Mouse (Mus musculus) neural tube, embryonic 12.5 days (tissue): Measurements from ENCODE around the gene Ccdc180. TPM values are rescaled to one million over a fixed set of nuclear protein-coding genes. Genes with fewer than 3 reads are reported as not detected.

Experiments
- ATAC-seq: fragments of 200-750 bp; cut with Nextera tagmentation; 2 replicates; pipeline ENCODE4 v1.8.0; 2017; ENCODE audit warnings: low read depth, mild to moderate bottlenecking, moderate TSS enrichment, moderate library complexity; ENCODE audit not compliant: low FRiP score
- H3K27ac ChIP-seq: fragments of 300-500 bp; sonication (generic); 2 replicates; pipeline ENCODE4 v1.5.1; 2016
- H3K27me3 ChIP-seq: fragments of 300-500 bp; sonication (generic); replicated peaks from 2 replicates; pipeline ENCODE4 v1.6.1; 2016; ENCODE audit warnings: mild to moderate bottlenecking
- H3K36me3 ChIP-seq: fragments of 300-500 bp; sonication (generic); 2 replicates; pipeline ENCODE4 v1.6.1; 2016; ENCODE audit warnings: mild to moderate bottlenecking
- H3K4me1 ChIP-seq: fragments of 300-500 bp; sonication (generic); 2 replicates; pipeline ENCODE4 v1.6.1; 2016
- H3K4me2 ChIP-seq: fragments of 300-500 bp; sonication (generic); replicated peaks from 2 replicates; pipeline ENCODE4 v1.6.1; 2016; ENCODE audit warnings: mild to moderate bottlenecking
- H3K4me3 ChIP-seq: fragments of 300-500 bp; sonication (generic); 2 replicates; pipeline ENCODE4 v1.5.1; 2016
- H3K9ac ChIP-seq: fragments of 300-500 bp; sonication (generic); 2 replicates; pipeline ENCODE4 v1.6.1; 2016; ENCODE audit warnings: mild to moderate bottlenecking
- H3K9me3 ChIP-seq: fragments of 300-500 bp; sonication (generic); 2 replicates; pipeline ENCODE4 v1.6.1; 2016; ENCODE audit warnings: mild to moderate bottlenecking
- WGBS: fragments of 180-500 bp; shearing (Covaris S2); methylation state at CpG from one replicate; pipeline ENCODE4 v1.1.7; 2016; 5-methylcytosine and 5-hydroxymethylcytosine counted together
- polyA plus RNA-seq: library from polyadenylated mRNA; unstranded; fragments of >200 nt; fragmentation: Nextera tagmentation; extraction: Ambion mirVana; gene quantifications from 2 replicates; pipeline ENCODE4 v1.2.1, GENCODE M21; 2016

Ccdc180 gene
- polyA plus RNA-seq = 0.05 TPM in 1 of 2 replicates, not detected in the other

DNA sequence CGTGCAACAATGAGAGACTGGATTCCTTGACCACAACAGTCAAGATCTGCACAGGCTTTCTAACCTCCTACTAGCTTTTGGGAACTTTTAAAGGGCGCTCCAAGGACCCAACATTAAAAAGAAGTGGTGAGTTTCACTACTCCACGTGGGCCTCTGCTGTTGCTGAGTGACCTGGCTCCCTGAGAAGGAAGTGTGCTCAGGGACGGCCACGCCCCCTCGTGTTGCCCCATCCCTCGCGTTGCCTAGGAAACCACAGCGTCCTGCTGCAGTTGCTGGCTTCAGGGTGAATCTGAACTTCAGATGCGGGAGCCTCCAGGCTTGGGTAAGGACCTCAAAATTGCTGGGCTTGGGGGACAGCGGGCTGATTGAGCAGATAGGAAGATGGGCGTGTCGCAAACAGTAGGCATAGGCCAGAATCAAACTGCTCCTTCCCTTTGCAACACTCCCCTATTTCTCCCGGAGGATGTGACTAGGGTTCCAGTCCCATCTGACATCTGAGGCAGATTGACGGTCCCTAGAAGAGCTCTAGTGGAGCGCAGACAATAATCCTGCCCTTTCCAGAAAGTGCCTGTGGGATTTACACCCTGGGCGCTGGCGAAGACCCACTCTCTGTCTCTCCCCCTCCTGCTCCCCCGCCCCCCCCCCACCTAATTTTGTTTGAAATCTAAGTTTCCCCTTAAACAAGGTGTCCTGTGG lies at the start of gene Ccdc180:
TSS of gene Ccdc180 (plus strand) at position 238 of the 696 bp plus-strand sequence.
- H3K4me2 ChIP-seq = peak within 1 kb of the TSS; percentile 43
- H3K9me3 ChIP-seq = no peaks in the 10 kb centered on the region
- H3K36me3 ChIP-seq = no peaks in the 10 kb centered on the region
- peaks cover 7% of the 10 kb centered on the region for H3K4me1 ChIP-seq
- no peak within 1 kb of the TSS for H3K4me3 ChIP-seq
- no peak within 1 kb of the TSS for H3K9ac ChIP-seq
- ATAC-seq = peak; percentile 71; the same call in 1 of the 2 replicates
- WGBS = 10% methylated on average over 19 of the region's 19 CpGs
- H3K27ac ChIP-seq = no peak within 1 kb of the TSS
- no peaks in the 10 kb centered on the region for H3K27me3 ChIP-seq

DNA sequence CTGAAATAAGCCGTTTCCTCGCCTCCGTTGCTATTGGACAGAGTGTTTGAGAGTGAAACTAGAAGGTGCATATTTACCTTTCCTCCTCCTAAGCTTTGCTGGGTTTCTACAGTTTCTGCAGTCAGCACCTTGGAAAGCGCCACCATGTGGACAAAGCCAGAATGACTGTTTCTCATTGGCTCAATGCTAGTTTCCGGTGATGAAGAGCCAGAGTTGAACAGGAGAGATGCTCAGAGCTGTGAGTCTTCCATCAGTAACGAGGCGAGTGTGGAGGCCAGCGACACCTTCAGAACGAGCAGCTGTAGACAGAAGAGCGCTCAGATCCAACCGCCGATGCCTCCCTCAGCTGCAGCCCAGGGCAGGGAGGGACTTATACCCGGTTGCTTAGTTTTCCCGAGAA lies 45.7 kb upstream of the Ccdc180 start:
- H3K27me3 ChIP-seq = no peaks in the 10 kb centered on the region
- H3K4me1 ChIP-seq = peaks cover 9% of the 10 kb centered on the region; the same call in 1 of the 2 replicates
- H3K36me3 ChIP-seq = no peaks in the 10 kb centered on the region
- no peak for ATAC-seq
- no peak overlapping the region for H3K4me2 ChIP-seq
- no peak overlapping the region for H3K27ac ChIP-seq
- H3K4me3 ChIP-seq = no peak overlapping the region
- no peak overlapping the region for H3K9ac ChIP-seq
- H3K9me3 ChIP-seq = no peaks in the 10 kb centered on the region
- 54% methylated on average over 14 of the region's 14 CpGs for WGBS

DNA sequence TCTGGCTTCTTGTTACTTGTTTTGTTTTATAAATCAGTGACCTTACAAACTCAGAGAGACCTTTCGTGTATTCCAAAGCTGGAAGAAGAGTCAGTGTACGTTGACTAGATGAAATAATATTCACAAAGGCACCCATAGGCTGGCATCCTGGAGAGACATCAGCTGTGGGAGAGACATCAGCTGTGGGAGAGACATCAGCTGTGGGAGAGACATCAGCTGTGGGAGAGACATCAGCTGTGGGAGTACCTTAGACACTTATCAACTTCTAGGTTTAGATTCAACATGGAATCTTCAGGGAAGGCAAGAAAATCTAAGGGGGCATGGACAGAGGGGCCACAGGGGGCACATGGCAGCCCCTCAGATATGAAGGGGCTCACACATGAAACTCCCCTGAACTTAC lies 43.8 kb upstream of the Ccdc180 start:
- no peaks in the 10 kb centered on the region for H3K9me3 ChIP-seq
- H3K4me1 ChIP-seq = peaks cover 18% of the 10 kb centered on the region; the same call in 1 of the 2 replicates
- H3K27me3 ChIP-seq = no peaks in the 10 kb centered on the region
- no peak overlapping the region for H3K4me3 ChIP-seq
- H3K36me3 ChIP-seq = no peaks in the 10 kb centered on the region
- ATAC-seq = no peak
- H3K4me2 ChIP-seq = no peak overlapping the region
- WGBS = 93% methylated on average over 2 of the region's 2 CpGs
- H3K27ac ChIP-seq = no peak overlapping the region
- no peak overlapping the region for H3K9ac ChIP-seq

DNA sequence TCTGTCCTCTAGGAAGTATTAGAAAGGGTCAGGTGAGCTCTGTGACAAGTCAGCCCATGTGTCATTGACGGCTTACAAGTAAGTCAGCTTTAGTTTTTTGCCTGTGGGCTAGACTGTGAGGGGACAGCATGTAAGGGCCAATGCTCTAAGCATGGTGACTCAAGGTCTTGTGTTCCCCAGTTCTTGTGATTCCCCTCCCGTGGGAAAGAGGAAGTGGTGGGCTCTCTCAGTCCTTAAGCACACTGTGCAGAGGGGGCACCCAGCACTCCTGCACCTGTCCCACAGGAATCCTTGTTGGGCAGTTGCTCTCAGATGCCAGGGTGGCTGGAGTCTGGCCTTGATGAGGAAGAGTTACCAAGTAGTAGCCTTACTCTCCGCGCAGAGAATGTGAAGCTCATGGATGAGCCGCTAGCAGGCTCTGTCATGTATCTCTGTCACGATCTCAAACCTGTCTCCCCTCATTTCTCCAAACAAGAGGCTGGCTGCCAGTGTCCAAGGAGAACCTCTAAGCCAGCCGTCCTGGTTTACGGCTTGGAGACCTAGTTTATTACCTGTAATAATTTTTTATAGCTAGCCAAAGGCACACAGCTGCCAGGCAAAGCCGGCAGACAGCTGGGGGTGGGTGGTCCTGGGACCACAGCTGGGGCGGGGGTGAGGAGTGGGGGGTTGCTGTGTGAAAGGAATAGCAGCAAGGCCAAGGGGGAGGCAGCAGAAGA lies 41.8 kb upstream of the Ccdc180 start, which contains the start of gene Stra6l:
TSS of gene Stra6l (plus strand) at position 556 of the 716 bp plus-strand sequence.
- no peaks in the 10 kb centered on the region for H3K9me3 ChIP-seq

DNA sequence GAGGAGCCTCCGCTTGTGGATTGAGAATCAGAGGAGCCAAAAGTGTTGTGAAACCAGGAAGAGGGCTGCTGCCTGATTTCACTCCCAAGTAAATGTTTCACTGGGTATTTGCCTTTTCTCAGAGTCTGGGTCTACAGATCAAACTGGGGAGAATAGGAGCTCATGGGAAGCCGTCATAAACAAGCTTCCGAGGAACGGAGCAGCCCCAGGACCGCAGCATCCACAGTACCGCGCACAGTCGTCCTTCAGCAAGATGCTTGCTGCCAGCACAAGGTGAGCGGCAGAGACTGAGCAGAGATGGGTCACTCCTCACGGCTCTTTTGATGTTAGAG lies 41.3 kb upstream of the Ccdc180 start:
- Histone ChIP-seq H3K27ac (no peak overlapping the region), H3K36me3 (no peaks in the 10 kb centered on the region), H3K27me3 (no peaks in the 10 kb centered on the region), H3K4me3 (no peak overlapping the region), H3K9ac (no peak overlapping the region), H3K9me3 (no peaks in the 10 kb centered on the region), H3K4me2 (peak overlapping the region; percentile 36), H3K4me1 (peaks cover 29% of the 10 kb centered on the region)
- WGBS = 10% methylated on average over 10 of the region's 10 CpGs
- no peak for ATAC-seq

More for the DNA sequence above, 41.8 kb upstream of the Ccdc180 start, which contains the start of gene Stra6l:
- WGBS = 23% methylated on average over 10 of the region's 10 CpGs
- no peak for ATAC-seq
- Histone ChIP-seq H3K36me3 (no peaks in the 10 kb centered on the region), H3K9ac (no peak within 1 kb of the TSS), H3K27ac (no peak within 1 kb of the TSS), H3K4me1 (peaks cover 29% of the 10 kb centered on the region), H3K4me3 (no peak within 1 kb of the TSS), H3K4me2 (peak within 1 kb of the TSS; percentile 36), H3K27me3 (no peaks in the 10 kb centered on the region)

DNA sequence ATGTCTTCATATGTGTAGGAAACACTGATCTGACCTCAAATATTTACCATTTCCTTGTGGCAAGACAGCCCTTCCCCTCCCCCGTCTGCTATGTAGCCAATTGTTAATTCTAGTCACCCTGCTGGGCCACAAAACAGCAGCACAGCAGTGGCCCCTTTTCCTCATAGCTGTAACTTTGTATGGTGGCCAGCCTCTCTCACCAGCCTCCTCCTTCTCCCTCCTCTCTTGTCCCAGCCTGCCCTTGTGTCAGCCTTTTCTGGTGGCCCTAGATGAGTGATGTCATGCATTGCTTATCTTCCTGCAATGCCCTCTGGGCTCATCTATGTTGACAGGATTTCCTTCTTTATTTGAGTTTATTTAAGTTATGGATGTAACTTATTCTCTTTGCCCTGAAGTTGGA lies 40.7 kb upstream of the Ccdc180 start:
- Histone ChIP-seq H3K27ac (no peak overlapping the region), H3K4me2 (peak overlapping the region; percentile 36; the same call in 1 of the 2 replicates)
- 10% methylated on average over 1 of the region's 1 CpGs for WGBS

DNA sequence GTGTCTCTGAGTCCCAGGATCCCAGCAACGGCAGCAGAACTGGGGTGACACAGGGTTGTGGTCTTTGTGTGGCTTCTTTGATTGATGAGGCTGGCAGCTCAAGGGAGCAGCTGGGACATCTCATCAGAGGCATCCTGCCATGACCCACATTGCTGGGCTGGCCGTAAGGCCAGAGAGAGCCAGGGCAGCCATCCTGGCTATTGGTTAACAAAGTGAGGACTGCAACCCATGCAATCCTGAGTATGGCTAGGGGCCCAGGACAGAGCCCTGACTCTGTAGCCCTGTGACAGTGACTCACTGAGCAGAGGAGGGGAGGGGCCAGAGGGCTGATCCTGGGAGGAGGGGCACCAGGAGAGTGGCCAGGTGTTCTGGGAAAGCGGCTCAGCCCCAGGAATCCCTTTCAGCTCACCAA lies 38.5 kb upstream of the Ccdc180 start:
- Histone ChIP-seq H3K27me3 (no peaks in the 10 kb centered on the region), H3K9ac (0 out of 2 replicates have a peak overlapping the region, but pooled peaks have one; percentile 21), H3K36me3 (no peaks in the 10 kb centered on the region), H3K27ac (no peak overlapping the region), H3K4me1 (peaks cover 29% of the 10 kb centered on the region), H3K9me3 (no peaks in the 10 kb centered on the region), H3K4me3 (no peak overlapping the region), H3K4me2 (peak overlapping the region; percentile 9; the same call in 1 of the 2 replicates)
- peak; percentile 68 for ATAC-seq
- 5% methylated on average over 3 of the region's 3 CpGs for WGBS

More for the DNA sequence above, 40.7 kb upstream of the Ccdc180 start:
- H3K9ac ChIP-seq = no peak overlapping the region
- no peaks in the 10 kb centered on the region for H3K9me3 ChIP-seq
- no peaks in the 10 kb centered on the region for H3K36me3 ChIP-seq
- no peaks in the 10 kb centered on the region for H3K27me3 ChIP-seq
- no peak for ATAC-seq
- H3K4me1 ChIP-seq = peaks cover 29% of the 10 kb centered on the region
- no peak overlapping the region for H3K4me3 ChIP-seq

DNA sequence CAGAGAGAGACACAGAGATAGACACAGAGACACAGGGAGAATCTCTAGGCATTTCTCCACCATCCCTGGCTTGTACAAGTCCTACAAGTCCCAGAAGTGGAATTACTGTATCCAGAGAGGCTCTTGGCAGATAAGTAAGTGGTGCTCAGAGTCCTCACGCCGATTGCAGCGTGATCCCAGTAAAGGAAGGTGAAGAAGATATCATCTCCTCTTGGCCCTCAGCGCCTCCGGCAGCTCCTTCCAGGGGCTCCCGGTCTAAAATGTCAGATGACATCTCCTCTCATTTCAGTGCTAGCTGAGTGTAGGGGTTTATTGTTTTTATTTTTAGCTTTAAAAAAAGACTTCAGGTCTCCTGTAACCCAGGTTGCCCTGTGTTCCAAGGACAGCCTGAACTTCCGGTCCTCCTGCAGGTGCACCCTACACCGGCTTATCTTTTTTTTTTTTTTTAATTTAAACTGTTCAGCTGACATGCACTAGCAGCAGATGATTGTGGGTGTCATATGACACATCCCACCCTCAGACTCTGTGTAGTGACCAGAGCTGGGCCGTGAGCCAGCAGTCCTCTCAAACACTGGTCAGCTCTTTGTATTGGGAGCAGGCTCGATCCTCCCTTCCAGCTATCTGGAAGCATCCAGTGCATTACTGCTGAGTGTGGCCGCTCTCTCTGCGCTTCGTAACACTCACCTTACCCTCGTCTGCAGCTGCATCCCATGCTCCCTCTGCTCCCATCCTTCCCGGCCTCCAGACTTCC lies 36.4 kb upstream of the Ccdc180 start:
- no peak overlapping the region for H3K4me3 ChIP-seq
- H3K36me3 ChIP-seq = no peaks in the 10 kb centered on the region
- no peak overlapping the region for H3K4me2 ChIP-seq
- ATAC-seq = no peak
- no peak overlapping the region for H3K9ac ChIP-seq
- 85% methylated on average over 15 of the region's 15 CpGs for WGBS
- no peaks in the 10 kb centered on the region for H3K27me3 ChIP-seq
- peaks cover 27% of the 10 kb centered on the region for H3K4me1 ChIP-seq
- H3K27ac ChIP-seq = no peak overlapping the region
- no peaks in the 10 kb centered on the region for H3K9me3 ChIP-seq

DNA sequence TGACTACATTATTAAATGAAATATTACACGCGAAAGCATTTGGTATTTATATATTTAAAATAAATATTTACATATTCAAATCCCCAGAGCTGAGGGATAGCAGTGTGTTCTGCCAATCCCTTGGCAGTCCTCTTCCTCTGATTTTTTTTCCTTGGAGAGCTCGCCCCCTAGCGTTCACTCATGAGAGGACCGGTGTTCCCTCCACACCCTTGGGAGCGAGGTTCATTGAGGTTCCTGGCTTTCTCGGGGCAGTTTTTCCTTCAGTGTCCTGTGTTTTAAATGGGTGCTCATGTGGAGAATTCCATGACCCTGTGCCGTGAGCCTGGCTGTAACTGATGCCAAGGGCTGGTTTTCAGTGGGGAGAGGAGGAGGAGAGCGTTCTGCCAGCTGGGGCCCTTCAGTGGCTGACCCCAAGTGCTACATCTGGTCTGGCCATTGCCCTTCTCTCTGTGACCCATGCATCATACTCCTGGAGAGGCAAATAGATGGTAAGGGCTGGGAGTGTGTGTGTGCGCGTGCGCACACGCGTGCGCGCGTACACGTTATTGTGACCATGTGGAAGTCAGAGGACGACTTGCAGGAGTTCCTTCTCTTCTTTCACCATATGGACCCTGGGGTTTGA lies 34.2 kb upstream of the Ccdc180 start:
- 50% methylated on average over 19 of the region's 19 CpGs for WGBS
- no peak for ATAC-seq

DNA sequence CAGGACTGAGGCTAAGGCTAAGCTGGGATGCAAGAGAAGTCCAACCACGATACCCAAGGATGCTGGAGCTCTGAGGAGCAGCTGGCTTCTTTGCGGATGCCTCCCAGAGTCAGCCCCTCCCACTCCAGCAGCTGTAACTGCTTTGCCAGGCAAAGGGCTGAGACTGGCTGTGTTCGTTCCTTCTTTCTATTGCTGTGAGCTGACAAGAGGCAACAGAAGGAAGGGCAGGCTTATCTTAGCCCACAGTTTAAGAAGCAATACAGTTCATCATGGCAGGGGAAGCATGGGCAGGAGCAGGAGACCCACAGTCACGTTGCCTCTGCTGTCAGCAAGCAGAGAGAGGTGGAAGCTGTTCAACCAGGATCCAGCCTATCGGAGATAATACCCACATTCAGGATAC lies 28.9 kb upstream of the Ccdc180 start:
- 66% methylated on average over 5 of the region's 5 CpGs for WGBS
- Histone ChIP-seq H3K9me3 (peaks cover 6% of the 10 kb centered on the region; the same call in 1 of the 2 replicates), H3K9ac (no peak overlapping the region), H3K27me3 (no peaks in the 10 kb centered on the region), H3K4me2 (no peak overlapping the region), H3K36me3 (no peaks in the 10 kb centered on the region; the same call in 1 of the 2 replicates), H3K4me3 (no peak overlapping the region), H3K27ac (no peak overlapping the region), H3K4me1 (no peaks in the 10 kb centered on the region)
- no peak for ATAC-seq

More for the DNA sequence above, 34.2 kb upstream of the Ccdc180 start:
- Histone ChIP-seq H3K9me3 (peaks cover 6% of the 10 kb centered on the region; the same call in 1 of the 2 replicates), H3K27ac (no peak overlapping the region), H3K9ac (no peak overlapping the region), H3K4me2 (no peak overlapping the region), H3K4me3 (no peak overlapping the region), H3K27me3 (no peaks in the 10 kb centered on the region), H3K4me1 (peaks cover 12% of the 10 kb centered on the region), H3K36me3 (no peaks in the 10 kb centered on the region; the same call in 1 of the 2 replicates)

DNA sequence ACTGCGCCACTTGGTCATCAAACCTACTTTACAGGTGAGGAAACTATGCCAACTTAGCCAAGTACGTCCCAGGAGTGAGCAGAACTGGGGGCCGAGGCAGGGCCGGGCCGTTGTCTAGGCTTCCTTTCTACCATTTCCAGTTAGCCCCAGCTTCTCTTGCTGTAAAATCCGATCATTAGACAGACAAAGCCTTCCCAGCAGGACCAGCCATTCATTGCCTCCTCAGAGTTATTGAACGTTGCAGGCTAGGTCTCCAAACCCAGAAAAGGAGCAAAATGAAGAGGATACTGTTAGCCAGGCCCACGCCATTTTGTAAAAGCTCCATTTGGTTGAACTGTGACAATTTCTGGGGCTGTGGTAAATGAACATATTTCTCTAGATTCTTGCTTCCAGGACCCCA lies 22.7 kb upstream of the Ccdc180 start:
- Histone ChIP-seq H3K4me2 (no peak overlapping the region), H3K9ac (no peak overlapping the region)
- no peak for ATAC-seq

More for the DNA sequence above, 22.7 kb upstream of the Ccdc180 start:
- peaks cover 6% of the 10 kb centered on the region; the same call in 1 of the 2 replicates for H3K4me1 ChIP-seq
- H3K27ac ChIP-seq = no peak overlapping the region
- H3K36me3 ChIP-seq = no peaks in the 10 kb centered on the region
- H3K27me3 ChIP-seq = no peaks in the 10 kb centered on the region
- H3K4me3 ChIP-seq = no peak overlapping the region
- WGBS = 30% methylated on average over 8 of the region's 8 CpGs
- no peaks in the 10 kb centered on the region for H3K9me3 ChIP-seq
